8 mouse cellular contexts compared by ENCODE assay signal in genomic region chr7:99267251-99267896, GRCm38 (mm10). TPM values are rescaled to one million over a fixed set of nuclear protein-coding genes. Genes with fewer than 3 reads are reported as not detected.
DNase-seq lines count a peak whose midpoint lies in the region; ATAC-seq lines count a peak whose summit lies in the region.

Gene Map6, plus strand, starts transcription at chr7:99267447.

- no peak for DNase-seq in urinary bladder, adult 2 months (ENCODE audit: low spot score)
- no peak for DNase-seq in urinary bladder, postnatal 14 days (ENCODE audit: low spot score)
- DNase-seq in cerebellum, postnatal 10 days: peak; percentile 83 to 88
- DNase-seq in frontal cortex, postnatal 25 days (ENCODE audit: low spot score in 2 of 2): peak; percentile 45 to 56
- DNase-seq in left cerebral cortex, adult 9 months (ENCODE audit: low spot score in 2 of 2): peak; percentile 58 to 75
- DNase-seq in mesoderm, embryonic 11.5 days (ENCODE audit: low read depth, low spot score): peak; percentile 64
- DNase-seq in telencephalon, adult 2 months (ENCODE audit: low read depth, low spot score): peak; percentile 92

- no peak for ATAC-seq in erythroblast, adult 5-6 weeks (replicated peaks; ENCODE audit: low FRiP score, poor library complexity, severe bottlenecking)

RNA-seq across cellular contexts. Expression of gene Map6, which starts in this region (rescaled TPM):
- polyA plus RNA-seq in urinary bladder, adult 2 months (2012; rRNA removed): 13.1 and 16.0 TPM in 2 replicates
- total RNA-seq in erythroblast, adult 5-6 weeks (2015; ENCODE audit: low replicate concordance): 0.19 TPM in 1 of 2 replicates, not detected in the other
- total RNA-seq in erythroblast, adult 5-6 weeks (2017; ENCODE audit: low replicate concordance): 0.34 TPM in 1 of 2 replicates, not detected in the other

Comparison
In these comparisons a context has a peak if more than half of its experiments do, and no peak if none do; other contexts are left out.
1. DNase-seq: peak in cerebellum, postnatal 10 days (2 of 2), frontal cortex, postnatal 25 days (2 of 2), left cerebral cortex, adult 9 months (2 of 2), mesoderm, embryonic 11.5 days (single experiment) and telencephalon, adult 2 months (single experiment); none in urinary bladder, adult 2 months (single experiment) and urinary bladder, postnatal 14 days (single experiment).